Mouse (Mus musculus) MEL (cell line): ENCODE results near the gene Catsperz.
A peak's percentile ranks its signal among the peaks of the same experiment; 100 is the strongest.

ENCODE experiments used
- CTCF ChIP-seq, 3 experiments: IDR thresholded peaks in 2 of 3; conservative IDR thresholded peaks in 1 of 3; 2 replicates each; pipeline ENCODE4 v1.5.1; 2011 to 2012; ENCODE audit warnings: low read length in 3 of 3, low read depth in 2 of 3, mild to moderate bottlenecking in 2 of 3, improper control_type of control experiment in 1 of 3, inconsistent platforms in 1 of 3, mixed read lengths in 1 of 3, moderate library complexity in 1 of 3; ENCODE audit not compliant: control insufficient read depth in 1 of 3, insufficient read depth in 1 of 3, poor library complexity in 1 of 3, severe bottlenecking in 1 of 3
- EP300 ChIP-seq, 2 experiments: IDR thresholded peaks; 2 replicates each; pipeline ENCODE4 v1.6.1; 2011; ENCODE audit warnings: improper control_type of control experiment in 2 of 2, low read length in 2 of 2, low read depth in 1 of 2, mild to moderate bottlenecking in 1 of 2
- HCFC1 ChIP-seq: IDR thresholded peaks from 2 replicates; pipeline ENCODE4 v1.6.1; 2012; ENCODE audit warnings: low read depth, mild to moderate bottlenecking, inconsistent platforms, low read length, improper control_type of control experiment, moderate library complexity
- JUND ChIP-seq: IDR thresholded peaks from 2 replicates; pipeline ENCODE4 v1.6.1; 2011; ENCODE audit warnings: low read depth, mild to moderate bottlenecking, improper control_type of control experiment, low read length
- POLR2A ChIP-seq, 2 experiments: IDR thresholded peaks; 2 replicates each; pipeline ENCODE4 v1.6.1; 2011 to 2012; ENCODE audit warnings: low read length in 2 of 2, mild to moderate bottlenecking in 2 of 2, control low read depth in 1 of 2, improper control_type of control experiment in 1 of 2, low read depth in 1 of 2, moderate library complexity in 1 of 2; ENCODE audit not compliant: control insufficient read depth in 1 of 2, insufficient read depth in 1 of 2, poor library complexity in 1 of 2
- SIN3A ChIP-seq: IDR thresholded peaks from 2 replicates; pipeline ENCODE4 v1.6.1; 2012; ENCODE audit warnings: low read length, improper control_type of control experiment, inconsistent platforms
- UBTF ChIP-seq: IDR thresholded peaks from 2 replicates; pipeline ENCODE4 v1.6.1; 2012; ENCODE audit warnings: low read depth, mild to moderate bottlenecking, inconsistent platforms, low read length, improper control_type of control experiment, moderate library complexity, borderline replicate concordance; ENCODE audit not compliant: insufficient read depth
- ZNF384 ChIP-seq: IDR thresholded peaks from 2 replicates; pipeline ENCODE4 v1.6.1; 2012; ENCODE audit warnings: low read depth, mild to moderate bottlenecking, inconsistent platforms, low read length, improper control_type of control experiment

- TF ChIP-seq ZNF384 (no peak), JUND (no peak), CTCF (IDR thresholded peaks at IDR 0.05 in 2 of 3, conservative IDR thresholded peaks at IDR 0.05 in 1 of 3; ENCODE audit: control insufficient read depth in 1 of 3, insufficient read depth in 1 of 3, low read depth in 2 of 3, low read length in 3 of 3, poor library complexity in 1 of 3, severe bottlenecking in 1 of 3) (no peak), HCFC1 (no peak), EP300 (IDR thresholded peaks at IDR 0.05; ENCODE audit: low read depth in 1 of 2, low read length in 2 of 2) (peak in 1 of 2 experiments; percentile 0; a peak in 1 of 4 replicates), UBTF (no peak), POLR2A (IDR thresholded peaks at IDR 0.05; ENCODE audit: control insufficient read depth in 1 of 2, insufficient read depth in 1 of 2, low read depth in 1 of 2, low read length in 2 of 2, poor library complexity in 1 of 2) (no peak), SIN3A (no peak)
Observed at GRCm38 (mm10) chr19:6922901-6923735, 2.1 kb downstream of the Catsperz start.
